Mouse (Mus musculus): ENCODE results near the gene Osm.

The Osm gene

DNA sequence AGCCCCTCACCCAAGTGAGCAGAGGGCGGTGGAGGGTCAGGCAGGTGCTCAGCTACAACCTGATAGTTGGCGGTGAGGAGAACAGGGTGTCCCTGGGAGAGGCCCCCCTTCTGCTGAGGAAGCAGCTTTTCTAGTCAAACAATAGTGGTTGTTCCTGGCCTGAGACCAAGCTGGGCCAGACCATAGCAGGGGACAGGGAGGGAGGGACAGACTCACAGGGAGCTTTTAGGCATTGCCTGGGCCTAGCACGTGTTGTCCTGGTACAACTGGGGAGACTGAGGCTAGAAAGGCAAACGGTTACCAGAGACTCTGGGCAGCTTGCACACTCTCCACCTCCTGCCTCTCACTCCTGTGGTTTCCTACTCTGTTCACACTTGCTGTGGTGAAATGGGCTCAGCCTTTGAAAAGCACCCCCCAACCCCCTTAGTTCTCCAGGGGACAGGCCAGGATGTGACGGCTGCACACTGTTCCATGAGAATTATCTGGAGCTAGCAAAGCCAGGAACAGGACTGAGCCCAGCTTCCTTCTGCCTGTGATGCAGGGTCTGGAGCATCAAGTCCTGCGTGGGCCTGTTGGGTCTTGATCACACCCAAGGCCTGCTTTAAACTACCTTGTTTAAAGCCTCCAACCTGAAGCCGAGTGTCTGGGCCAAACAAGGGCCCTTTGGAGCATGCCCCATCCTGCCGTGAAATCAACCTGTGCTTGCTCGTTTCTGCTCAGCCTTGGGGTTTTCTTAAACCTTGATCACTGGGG, 19.8 kb upstream of the Osm start:
- no peak for DNase-seq (ENCODE audit: low spot score)

DNA sequence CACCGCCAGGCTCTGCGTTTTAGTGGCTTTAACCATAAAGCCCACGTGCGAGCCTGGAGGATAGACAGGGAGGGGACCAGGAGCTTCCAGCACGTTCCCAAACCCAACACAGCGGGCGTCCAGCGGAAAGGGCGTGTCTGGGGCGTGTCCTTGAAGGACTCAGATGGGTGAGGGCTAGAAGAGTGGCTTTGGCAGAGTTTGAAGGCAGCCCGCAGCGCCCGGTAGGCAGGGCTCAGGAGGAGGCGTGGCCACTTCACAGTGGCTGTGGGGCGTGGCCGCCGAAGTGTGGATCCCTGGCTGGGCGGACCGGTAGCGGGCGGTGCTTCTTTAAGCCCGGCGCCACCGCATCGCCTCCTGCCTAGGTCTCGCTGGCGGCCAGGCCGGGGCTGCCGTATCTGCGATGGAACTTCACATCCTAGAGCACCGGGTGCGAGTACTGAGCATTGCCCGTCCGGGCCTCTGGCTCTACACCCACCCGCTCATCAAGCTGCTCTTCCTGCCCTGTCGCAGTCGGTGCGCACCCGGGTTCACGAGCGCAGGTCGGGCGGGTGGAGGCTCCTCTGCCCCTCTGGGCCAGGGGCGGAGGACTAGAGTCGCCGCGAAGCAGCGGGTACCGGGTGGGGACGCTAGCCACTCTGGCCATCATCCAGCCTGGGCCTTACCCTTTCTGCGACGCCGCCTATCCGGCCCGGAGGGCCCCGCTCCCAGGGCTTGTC, 18.1 kb upstream of the Osm start, which contains the start of gene Castor1:
Castor1 (plus strand) TSS at position 312 of the 716 bp plus-strand sequence.
- DNase-seq (ENCODE audit: low spot score), result peak; percentile 54

DNA sequence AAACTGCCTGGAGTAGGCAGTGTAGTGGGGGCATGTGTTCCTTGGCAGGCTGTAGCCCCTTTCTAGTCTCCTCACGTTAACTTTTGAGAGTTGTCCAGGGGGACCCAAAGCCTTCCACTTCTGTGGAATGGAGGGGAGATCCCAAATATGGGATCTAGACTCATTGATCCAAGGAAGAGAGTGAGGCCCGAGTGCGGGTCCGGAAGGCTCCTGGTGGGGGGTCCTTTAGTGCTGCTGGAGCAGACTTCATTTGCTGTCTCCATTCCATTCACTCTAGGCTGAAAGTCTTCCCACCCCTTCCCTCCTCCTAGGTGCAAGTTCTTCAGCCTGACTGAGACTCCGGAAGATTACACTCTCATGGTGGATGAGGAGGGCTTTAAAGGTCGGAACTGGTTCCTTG, 17.6 kb upstream of the Osm start:
- DNase-seq (ENCODE audit: low spot score), result no peak

DNA sequence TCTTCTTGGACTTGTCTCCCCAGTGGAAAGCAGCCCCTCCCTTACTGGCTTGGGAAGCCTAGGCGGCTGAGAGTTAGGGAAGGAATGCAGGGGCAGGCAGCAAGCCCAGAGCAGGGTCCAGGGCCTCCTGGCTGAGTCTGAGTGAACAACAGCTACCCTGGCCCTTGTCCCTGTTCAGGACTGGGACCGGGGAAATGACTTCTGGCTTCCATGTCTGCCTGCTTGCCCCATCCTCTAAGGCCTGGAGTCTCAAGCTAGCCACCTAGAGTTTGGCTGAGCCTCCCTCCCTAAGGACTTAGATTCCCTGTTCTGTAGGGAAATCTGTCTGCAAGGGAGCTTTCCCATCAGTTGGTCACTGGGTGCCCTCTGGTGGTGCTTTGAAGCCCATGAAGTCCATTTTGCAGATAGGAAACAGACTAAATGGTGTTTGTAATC, 16.9 kb upstream of the Osm start:
- DNase-seq (ENCODE audit: low spot score), result no peak

DNA sequence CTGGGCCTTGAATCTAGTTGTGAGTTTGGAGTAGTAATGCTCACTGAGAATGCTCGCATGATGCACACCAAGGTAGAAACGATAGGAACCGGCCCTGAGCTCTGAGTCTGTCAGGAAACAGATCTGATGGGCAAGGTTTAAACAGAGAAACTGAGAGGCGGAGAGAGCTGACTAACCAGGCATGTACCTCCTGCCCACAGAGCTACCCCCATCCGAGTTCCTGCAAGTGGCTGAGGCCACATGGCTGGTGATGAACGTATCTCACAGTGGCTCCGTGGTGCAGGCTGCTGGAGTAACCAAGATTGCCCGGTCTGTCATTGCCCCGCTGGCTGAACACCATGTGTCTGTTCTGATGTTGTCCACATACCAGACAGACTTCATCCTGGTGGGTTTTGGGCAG, 16.3 kb upstream of the Osm start:
- no peak for DNase-seq (ENCODE audit: low spot score)

DNA sequence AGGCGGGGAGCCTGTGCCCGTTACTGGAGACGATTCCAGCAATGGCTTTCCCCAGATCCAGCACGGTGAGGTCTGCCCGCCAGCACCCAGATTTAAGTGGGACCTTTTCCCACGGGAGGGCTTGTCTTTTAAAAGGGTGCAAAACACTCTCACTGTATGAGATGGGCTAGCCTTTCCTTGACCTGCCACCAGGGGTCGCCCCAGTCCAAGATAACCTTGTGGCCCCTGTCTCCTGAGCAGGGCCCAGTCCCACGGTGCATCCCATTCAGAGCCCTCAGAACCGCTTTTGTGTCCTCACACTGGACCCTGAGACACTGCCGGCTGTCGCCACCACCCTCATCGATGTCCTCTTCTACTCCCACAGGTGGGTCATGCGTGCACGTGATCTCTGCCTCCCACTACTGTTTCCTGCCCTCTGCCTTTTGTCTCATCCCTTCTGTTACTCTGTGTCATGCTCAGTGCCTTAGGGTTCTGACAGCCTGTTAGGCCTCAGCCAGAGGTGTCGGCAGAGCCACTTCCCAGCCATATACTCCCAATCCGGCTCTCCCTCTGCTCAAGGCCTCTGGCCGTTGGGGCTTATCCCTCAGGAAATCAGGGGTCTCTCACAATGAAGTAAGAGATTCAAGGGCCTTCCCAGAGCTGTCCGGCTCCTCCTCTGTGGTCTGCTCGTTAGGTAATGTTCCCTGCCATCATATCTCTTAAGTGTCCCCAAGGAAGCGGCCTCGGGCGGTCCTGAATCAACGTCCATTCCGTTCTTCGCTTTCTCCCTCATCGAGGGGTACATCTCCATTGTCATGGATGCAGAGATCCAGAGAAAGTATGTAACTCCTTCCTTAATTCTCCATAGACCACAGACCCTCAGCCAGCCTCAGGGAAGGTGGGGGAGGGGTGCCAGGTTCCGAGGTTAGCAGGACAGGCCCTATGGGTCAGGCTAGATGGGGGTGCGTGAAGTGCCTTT, 15.5 kb upstream of the Osm start:
- peak; percentile 46 for DNase-seq (ENCODE audit: low spot score)

DNA sequence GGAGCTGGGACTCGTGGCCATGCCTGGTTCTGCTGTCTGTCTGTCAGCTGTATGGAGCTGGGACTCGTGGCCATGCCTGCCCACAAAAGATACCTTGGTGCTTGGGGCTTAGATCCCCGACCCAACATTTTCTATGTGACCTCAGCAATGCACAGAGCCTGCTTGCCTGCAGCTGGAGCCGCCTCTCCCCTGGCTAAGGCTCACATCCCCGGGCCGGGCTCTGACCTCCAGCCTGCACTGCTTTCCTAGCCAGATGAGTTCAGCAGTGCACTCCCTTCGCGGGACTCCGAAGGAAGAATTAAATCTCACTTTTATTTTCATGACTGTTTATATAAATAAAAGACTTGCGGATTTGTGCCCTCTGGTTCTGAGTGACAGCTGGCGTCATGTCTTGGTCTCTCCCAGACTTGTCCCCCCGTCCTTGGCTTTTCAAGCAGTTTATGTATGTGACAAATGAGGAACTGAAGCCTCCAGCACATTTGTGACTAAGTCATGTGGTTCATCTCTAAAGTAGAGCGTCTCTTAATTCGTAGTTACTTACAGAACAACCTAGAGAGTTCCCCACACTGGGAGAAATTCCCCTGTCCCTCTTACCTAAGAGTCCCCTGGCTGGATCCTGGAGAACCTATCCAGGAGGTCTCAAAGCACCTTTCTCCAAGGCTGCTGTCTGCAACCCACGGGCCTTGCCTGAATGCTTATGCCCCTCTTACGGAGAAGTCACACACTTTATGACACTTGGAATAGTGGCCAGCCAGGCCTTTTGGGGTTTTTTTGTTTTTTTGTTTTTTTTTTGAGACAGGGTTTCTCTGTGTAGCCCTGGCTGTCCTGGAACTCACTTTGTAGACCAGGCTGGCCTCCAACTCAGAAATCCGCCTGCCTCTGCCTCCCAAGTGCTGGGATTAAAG, 13.9 kb upstream of the Osm start:
- no peak for DNase-seq (ENCODE audit: low spot score)

DNA sequence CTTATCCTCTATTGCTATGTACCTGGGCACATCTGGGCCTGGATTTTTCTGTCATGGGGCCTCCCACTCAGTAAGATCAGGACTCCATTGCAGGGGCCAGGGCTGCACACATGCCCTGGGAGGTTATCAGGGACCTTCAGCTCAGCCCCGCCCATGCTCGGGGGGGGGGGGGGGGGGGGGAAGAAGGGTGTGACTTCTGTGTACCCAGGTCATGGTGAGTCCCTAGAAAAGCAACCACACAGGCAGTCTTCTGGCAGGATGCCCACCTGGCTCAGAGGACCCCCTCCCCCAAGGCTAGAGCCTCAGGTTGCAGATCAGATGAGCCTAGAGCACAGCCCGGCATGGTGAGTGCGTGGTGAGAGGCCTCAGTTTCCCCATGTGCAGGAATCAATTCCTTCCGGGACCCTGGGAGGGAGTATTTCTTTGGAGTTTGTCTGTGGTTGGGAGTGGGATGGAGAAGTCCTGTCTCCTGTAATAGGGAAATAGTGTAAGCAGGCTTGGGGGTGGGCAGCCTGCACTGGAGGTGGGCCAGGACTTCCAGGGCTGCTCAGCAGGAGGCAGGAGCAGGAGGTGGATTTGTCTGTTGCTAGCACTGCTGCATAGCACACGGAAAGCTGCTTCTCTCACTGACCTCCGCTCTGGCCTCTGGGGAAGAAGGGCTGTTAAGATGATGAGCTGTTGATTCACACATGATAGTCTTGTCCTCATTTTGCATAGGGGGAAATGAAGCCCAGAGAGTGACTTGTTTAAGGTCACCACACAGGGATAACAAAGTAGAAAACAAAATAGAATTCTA, 12.6 kb upstream of the Osm start:
- DNase-seq (ENCODE audit: low spot score), result no peak

DNA sequence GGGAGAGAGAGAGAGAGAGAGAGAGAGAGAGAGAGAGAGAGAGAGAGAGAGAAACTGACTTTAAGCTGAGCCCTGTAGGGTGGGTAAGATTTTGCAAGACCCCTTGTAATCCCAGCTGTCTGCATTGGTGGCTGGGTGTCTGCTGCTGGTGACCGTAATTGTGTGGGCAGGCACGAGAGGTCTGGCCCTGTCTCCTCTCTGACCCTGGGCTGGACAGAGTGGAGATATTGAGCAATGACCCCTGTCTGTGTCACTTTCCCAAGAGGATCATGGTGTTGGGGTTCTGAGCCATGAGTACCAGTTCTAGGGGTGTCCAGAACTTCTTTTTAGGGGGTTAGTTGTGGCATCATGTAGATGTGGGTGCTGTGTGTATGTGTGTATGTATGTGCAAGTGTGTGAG, 12.0 kb upstream of the Osm start:
- DNase-seq (ENCODE audit: low spot score), result no peak

DNA sequence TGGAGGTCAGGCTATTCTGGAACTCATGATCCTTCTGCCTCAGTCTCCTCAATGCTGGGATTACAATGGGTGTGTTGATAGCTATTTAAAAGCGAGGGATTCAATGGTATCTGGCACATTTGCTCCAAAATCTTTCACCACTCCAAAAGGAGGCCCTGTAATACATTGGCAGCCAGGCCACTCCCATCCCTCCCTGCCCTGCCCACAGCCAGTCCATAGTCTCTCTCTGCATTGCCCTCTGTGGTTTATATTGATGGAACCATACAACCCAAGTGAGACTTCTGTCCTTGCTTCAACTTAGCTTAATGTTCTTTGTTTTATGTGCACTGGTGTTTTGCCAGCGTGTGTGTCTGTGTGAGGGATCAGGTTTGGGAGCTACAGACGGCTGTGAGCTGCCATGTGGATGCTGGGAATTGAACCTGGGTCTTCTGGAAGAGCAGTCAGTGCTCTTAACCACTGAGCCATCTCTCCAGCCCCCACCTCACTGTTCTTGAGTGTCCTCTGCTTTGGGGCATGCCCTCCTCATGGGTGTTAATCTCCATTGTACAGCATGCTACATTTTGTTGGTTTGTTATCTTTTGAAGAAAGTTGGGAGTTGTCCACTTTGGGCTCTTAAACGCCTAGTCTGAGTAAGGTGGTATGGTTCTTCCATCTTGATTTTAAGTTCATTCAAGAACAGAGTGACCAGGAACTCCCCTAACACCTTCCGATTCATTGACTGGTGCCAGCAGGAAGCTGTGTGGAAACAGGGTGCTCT, 9.5 kb upstream of the Osm start:
- DNase-seq (ENCODE audit: low spot score), result no peak

DNA sequence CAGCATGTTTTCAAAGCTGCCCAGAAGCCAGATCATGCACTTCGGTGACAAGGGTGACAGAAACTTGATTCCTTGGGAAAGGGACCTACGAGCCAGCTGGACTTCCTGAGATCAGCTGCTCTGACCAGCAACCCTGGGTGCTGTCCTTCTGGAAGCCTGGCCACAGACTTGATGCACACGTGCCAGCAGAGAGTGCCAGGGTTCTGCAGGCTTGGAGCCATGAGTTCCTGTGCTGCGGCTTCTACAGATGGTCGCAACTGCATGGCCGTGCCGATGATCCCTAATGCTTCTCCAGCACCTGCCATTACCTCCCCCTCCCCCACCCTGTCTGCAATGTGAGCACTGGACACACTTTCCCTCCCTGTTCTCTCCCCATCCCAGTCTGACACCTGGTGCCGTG, 7.8 kb upstream of the Osm start:
- DNase-seq (ENCODE audit: low spot score), result no peak

DNA sequence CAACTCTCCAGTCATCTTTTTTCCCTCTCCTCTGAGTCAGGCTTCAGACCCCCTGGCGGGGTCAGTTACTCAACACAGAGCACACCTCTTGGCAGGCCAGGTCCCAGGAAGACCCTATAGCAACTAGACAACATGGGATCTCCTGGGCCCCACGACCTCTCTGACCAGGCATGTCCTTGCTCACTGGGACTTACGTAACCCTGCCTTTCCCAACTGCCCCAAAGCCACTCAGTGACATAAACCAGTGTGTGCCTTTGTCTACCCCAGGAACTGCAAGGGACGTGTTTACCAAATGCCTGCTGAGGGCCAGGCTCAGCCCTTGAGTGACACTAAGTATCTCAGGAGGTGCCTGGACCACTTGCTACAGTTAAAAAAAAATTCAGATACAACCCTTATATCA, 6.4 kb upstream of the Osm start:
- no peak for DNase-seq (ENCODE audit: low spot score)

DNA sequence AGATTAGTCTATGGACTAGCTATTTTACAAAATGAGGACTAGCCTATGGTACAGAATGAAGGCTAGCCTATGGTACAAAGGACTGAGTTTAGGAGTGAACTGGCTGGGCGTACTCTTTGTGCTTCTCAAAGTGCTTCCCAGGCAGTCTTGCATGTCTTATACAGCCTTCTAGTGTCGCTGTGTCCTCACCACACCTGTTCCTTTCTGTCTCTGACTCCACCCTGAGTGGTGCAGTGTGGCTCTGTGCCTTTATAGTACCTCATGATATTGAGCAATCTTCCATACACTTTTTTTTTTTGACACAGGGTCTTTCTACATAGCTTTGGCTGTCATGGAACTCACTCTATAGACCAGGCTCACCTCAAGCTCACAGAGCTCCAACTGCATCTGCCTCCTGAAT, 4.8 kb upstream of the Osm start:
- no peak for DNase-seq (ENCODE audit: low spot score)

DNA sequence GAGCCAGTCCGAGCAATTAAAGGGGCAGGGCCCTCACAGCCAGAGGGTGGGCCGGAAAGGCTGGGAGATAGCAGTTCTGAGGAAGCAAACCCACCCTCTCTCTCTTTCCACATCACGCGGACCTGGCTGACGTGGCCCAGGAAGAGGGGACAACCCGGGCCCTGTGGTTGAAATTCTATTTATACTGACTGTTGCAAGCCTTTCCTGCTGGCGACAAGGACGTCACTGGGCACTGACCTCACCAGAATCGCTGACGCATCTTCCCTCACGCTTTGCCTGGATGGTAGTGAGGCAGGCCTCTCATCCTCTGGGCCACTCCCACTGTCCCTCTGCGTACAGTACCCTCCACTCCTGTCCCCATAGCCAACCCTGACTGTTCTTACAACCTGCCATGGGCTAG, 3.6 kb upstream of the Osm start:
- no peak for DNase-seq (ENCODE audit: low spot score)

DNA sequence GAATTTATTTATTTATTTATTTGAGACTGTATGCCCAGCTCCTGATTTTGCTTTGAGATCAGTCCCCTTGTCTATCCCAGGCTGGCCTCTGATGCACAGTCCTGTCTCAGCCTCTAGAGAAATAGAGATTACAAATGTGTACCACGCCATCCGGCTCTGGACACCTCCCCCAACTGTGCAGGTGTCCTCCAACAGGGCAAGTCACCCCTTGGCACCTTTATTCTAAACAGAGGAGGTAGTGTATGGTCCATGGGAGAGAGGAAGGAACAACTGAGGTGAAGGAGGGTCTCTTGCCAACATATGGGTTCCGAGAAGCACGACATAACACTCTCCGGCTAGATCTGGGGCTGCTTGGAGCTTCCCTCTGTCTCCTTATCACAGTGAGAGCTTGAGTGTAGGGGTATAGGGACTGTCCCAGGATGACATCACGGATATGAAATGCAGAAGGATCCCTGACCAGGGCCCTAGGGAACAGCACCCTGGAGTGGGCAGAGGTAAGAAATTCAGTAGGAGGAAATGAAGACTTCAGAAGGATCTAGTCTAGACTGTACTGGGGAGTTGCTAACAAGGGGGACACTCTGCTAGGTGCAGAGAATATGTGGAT, 1.1 kb upstream of the Osm start:
- no peak for DNase-seq (ENCODE audit: low spot score)

DNA sequence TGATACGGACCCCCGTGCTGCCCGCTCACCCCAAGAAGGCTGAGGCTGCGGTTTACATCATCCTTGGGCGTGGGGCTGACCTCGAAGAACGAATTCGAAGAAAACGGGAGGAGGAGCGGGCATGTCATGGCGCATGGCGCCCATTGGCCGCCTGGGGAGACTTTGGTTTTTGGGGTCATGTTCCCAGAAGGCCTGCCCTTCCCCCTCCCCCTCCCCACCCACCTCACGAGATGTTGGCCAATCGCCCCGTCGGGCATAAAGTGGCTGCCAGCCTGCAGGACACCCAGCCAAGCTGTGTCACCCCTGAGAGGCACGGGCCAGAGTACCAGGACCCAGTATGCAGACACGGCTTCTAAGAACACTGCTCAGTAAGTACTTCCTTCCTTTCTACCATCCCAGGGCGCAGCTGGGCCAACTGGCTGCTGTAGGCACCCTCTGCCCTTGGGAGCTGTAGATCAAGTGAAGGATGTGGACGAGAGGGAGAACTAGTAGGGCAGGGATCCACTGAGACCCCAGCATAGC, 387 bp downstream of the Osm start:
- DNase-seq (ENCODE audit: low spot score), result no peak

DNA sequence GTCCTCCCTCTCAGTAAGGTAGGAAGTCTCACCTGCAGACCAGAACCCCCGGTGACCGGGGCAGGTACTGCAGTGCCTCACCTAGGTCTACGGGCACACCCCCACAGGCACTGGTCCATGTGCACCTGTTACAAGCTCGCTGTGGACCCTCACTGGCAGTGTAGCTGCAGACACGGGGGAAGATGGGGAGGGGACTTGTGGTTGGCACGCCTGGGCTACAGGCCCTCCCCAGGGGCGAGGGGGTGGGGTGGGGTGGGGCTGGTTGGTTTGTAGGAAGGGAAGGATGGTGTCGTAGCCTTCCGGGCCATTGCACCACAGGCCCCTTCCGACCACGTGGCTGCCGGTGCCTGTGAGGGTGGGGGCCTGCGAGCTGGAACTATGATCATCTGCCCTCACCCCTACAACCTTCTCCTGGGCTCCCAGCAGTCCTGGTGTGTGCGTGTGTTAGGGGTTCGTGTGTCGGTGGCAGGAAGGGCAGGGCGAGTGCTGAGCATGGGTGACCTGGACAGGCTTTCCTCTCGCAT, 1.2 kb downstream of the Osm start:
- no peak for DNase-seq (ENCODE audit: low spot score)

DNA sequence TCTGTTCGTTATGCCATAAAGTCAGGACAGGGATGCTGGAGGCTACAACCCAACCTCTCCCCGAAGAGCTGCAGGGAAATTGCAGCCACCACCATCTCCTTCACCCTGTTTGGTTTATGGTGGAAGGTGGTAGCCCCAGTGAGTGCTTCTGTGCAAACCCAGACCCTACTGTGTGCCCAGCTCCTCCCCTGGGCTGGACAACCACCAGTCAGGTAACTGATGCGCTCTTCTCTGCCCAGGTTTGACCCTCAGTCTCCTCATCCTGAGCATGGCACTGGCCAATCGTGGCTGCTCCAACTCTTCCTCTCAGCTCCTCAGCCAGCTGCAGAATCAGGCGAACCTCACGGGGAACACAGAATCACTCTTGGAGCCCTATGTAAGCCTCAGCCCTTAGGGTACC, 1.9 kb downstream of the Osm start:
- DNase-seq (ENCODE audit: low spot score), result no peak

DNA sequence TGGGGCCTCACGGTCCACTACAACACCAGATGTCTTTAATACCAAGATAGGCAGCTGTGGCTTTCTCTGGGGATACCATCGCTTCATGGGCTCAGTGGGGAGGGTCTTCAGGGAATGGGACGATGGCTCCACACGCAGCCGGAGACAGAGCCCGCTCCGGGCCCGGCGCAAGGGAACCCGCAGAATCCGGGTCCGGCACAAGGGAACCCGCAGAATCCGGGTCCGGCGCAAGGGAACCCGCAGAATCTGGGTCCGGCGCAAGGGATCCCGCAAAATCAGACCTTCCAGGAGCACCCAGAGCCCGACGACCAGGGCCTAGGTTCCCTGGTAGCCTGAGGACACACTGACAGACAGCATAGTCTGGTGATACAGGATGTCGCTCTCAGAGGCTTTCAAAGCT, 3.5 kb downstream of the Osm start:
- no peak for DNase-seq (ENCODE audit: low spot score)
